Mouse (Mus musculus) Patski (cell line): ENCODE results near the gene Herc6. TPM values are rescaled to one million over a fixed set of nuclear protein-coding genes. Genes with fewer than 3 reads are reported as not detected.
"Not testable (repeated sequence)": the region's sequence is repeated elsewhere in the genome, so short reads cannot be mapped to it uniquely, and the experiment has no call there.

Experiments used
- ATAC-seq: fragments of 100-300 bp; one replicate; pipeline ENCODE4 v1.8.0; 2021
- CTCF ChIA-PET: fragments of 350-600 bp; sonication (Branson Sonifier 250); formaldehyde crosslinking; loops from one replicate; lab custom pipeline; 2022; ENCODE audit warnings: inconsistent platforms; lab: Charles Lee
- POLR2A ChIA-PET: fragments of 350-600 bp; sonication (Branson Sonifier 250); formaldehyde crosslinking; loops from one replicate; lab custom pipeline; 2022; ENCODE audit warnings: antibody characterized with exemption, inconsistent platforms; lab: Charles Lee
- DNase-seq: peaks from one replicate; pipeline ENCODE4 v3.0.0-alpha.2; 2011; ENCODE audit warnings: low read depth, low spot score
- H3K27me3 ChIP-seq: fragments of 371-371 bp; one replicate; pipeline ENCODE4 v1.5.1; 2021
- CTCF ChIP-seq: fragments of 100-300 bp; IDR thresholded peaks from one replicate; pipeline ENCODE4 v1.5.1; 2021
- in situ Hi-C: fragments of 300-500 bp; cut with MboI; formaldehyde crosslinking; loops from 3 replicates; pipeline ENCODE4 v1.11.1; 2018; ENCODE audit warnings: low pct_unique_long_range_greater_than_20kb, mixed read lengths
- polyA plus RNA-seq: library from polyadenylated mRNA; unstranded; gene quantifications from one replicate; pipeline ENCODE4 v1.2.3, GENCODE M21; 2021

The Herc6 gene
- polyA plus RNA-seq, 1 experiment from 2014 or later = 13.5 TPM

DNA sequence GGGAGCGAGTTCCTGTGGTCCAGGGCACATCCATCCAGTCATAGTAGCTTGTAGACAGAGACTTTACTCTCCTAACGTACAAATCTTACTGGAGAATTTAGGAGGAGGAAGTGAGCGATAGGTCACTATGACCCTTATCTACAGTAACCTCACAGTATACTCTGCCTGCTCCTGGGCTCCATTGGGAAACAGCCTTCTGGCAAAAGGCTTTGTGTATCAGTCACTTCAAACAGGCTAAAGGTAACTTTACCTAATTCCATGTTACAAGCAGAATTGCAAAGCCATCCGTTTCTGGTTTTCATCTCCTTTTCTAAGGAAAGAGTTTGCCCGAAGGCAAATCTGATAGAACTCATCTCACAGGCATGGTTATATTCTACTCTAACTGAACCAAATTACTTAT, 42.9 kb upstream of the Herc6 start:
- CTCF ChIA-PET = no interaction called here
- ATAC-seq (no peak), DNase-seq (no peak)
- no peak for TF ChIP-seq CTCF
- POLR2A ChIA-PET = no interaction called here
- no peaks in the 10 kb centered on the region for H3K27me3 ChIP-seq
- in situ Hi-C loops = loop anchor here (10.0 kb wide), 1 partner anchor 613 kb away; the partner anchor contains the start of genes Nt5c3 and Vmn1r4

DNA sequence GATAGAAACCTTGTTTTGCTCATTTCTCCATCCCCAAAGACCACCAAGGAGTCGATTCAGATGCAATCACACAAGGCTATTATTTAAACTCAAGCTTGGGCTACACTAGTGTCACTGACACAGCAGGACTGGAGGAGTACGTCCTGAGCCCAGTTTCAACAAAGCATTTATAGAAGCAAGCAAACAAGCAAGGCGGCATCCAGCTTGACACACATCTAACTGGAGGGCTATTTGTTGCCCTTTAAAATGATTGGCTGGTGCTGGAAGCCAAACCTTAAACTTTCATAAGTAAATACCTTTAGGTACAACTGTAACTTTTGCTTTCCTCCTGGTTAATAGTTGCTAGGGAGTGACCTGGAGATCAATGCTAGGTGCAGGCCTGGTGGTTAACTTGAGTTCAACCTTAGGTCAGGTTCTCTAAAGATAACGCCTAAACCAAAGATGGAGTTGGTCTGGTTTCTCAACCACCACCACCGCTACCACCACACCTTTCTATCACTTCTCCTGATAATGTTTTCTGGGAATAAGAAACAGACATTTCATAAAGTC, 39.8 kb upstream of the Herc6 start:
- ATAC-seq = no peak
- no peak for TF ChIP-seq CTCF
- H3K27me3 ChIP-seq = no peaks in the 10 kb centered on the region
- ChIA-PET POLR2A (no interaction called here), CTCF (no interaction called here)
- DNase-seq = no peak
- in situ Hi-C loops = loop anchor here (10.0 kb wide), 1 partner anchor 736 kb away; no protein-coding TSS in a partner anchor

DNA sequence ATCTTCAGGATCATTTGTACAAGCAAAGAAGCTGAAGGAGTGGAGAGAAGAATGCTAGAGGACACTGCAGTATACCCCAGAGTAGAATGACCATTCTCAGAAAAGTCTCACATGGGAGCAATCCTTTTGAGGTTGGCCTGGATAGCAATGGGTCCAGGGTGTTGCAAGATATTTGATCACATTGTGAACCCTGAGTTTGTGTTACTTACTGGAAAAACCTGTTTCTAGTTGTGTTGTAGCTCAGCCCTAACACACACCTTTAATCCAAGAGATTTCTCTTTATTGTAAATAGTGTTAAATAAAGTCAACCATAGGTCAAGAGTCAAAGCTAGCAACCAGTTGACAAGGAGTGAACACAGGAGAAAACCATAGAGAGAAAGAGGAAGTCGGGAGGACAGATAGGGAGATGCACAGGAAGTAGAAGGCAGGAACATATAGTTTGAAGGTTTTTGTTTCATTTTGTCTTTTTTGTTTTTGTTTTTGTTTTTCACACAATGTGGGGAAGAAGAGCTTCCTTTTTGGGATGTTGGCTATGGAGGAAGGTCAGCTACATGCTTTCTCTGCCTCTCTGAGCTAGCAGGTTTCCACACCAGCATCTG, 39.0 kb upstream of the Herc6 start:
- in situ Hi-C loops = loop anchor here (10.0 kb wide), 1 partner anchor 737 kb away; no protein-coding TSS in a partner anchor
- H3K27me3 ChIP-seq = no peaks in the 10 kb centered on the region
- TF ChIP-seq CTCF = no peak
- ChIA-PET POLR2A (no interaction called here), CTCF (no interaction called here)
- DNase-seq = no peak
- no peak for ATAC-seq

DNA sequence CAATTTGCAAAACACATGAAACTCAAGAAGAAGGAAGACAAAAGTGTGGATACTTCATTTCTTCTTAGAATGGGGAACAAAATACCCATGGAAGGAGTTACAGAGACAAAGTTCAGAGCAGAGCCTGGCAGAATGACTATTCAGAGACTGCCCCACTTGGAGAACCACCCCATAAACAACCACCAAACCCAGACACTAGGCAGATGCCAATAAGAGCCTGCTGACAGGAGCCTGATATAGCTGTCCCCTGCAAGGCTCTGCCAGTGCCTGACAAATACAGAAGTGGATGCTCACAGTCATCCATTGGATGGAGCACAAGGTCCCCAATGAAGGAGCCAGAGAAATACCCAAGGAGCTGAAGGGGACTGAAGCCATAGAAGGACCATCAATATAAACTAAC, 37.2 kb upstream of the Herc6 start:
- in situ Hi-C loops = loop anchor here (10.0 kb wide), 1 partner anchor 739 kb away; no protein-coding TSS in a partner anchor
- ATAC-seq, DNase-seq, CTCF ChIA-PET, POLR2A ChIA-PET, H3K27me3 ChIP-seq: not testable (repeated sequence)

DNA sequence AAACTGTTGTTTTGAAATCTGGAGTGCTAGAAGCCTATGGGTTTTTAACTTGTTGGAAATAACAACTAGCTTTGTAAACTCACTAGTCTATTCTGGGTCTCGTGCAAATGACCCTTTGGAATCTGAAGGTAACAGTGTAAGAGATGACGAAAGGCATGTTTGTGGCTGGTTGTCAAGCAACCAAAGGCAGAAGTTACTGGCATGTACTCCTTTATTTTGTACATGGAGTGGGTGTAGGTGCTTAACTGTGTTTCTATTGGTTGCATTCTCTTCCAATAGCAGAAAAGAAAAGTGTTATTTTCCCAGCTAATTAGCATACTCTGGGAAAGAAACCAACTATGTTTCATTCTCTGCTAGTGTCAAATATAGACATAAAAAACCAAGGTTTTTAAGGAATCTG, 35.9 kb upstream of the Herc6 start:
- DNase-seq = no peak
- in situ Hi-C loops = loop anchor here (10.0 kb wide), 1 partner anchor 740 kb away; no protein-coding TSS in a partner anchor
- CTCF ChIA-PET = no interaction called here
- H3K27me3 ChIP-seq = no peaks in the 10 kb centered on the region
- ATAC-seq = peak; percentile 84
- TF ChIP-seq CTCF = no peak
- POLR2A ChIA-PET = no interaction called here

DNA sequence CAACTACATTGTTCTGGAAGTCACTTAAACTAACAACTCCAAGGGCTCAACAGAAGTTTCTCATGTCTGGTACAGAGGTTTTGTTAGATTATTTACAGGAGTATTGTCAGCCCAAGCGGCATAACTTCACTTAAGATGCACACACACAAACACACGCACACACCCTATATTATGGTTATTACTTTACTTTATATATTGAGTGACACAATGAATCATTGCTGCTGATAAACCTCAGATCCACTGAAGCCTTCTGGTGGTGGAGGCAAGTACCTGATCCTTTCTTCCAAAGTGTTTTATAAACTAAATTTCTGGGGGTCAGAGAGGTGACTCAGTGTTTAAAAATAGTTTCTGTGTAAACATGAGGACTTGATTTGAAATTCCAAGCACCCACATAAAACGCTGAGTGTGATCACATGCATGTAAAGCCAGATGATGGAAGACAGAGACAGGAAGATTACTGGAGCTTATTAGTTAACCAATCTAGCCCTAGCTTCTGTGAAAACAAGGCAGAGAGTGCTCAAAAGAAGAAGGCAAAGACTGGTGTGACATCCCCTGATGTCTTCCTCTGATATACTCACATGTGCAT, 29.5 kb upstream of the Herc6 start:
- ChIA-PET CTCF (interaction anchor here (1.2 kb wide), 1 partner anchor 19 kb away, joined by 3 read pairs; no protein-coding TSS in a partner anchor), POLR2A (interaction anchor here (0.7 kb wide), 1 partner anchor 1807 kb away, joined by 6 read pairs; no protein-coding TSS in a partner anchor)
- ATAC-seq (peak; percentile 87), DNase-seq (peak; percentile 60)
- TF ChIP-seq CTCF = no peak
- H3K27me3 ChIP-seq = no peaks in the 10 kb centered on the region
- in situ Hi-C loops = no loop called here

DNA sequence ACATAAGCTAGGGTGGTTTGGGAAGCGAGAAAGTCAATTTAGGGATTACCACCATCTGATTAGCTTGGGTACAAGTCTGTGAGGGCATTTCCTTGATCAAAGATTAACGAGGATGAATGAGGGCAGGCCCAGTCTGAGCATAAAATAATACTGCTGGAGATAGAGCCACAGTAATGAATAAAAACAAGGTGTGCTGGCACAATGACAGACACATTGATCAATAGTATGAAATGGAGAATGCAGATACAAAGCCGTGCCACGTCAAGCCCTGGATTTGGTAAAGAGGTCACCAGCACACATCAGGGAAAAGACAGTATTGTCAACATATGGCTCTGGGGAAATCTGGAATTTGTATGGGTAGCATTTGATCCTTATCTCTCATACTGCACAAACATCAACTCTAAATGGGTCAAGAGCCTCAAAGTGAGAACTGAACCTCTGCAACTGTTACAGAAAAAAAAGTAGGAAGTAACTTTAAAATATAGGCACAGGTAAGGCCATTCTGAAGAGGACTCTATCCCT, 22.9 kb upstream of the Herc6 start:
- CTCF ChIA-PET = no interaction called here
- H3K27me3 ChIP-seq = no peaks in the 10 kb centered on the region
- POLR2A ChIA-PET = no interaction called here
- DNase-seq (no peak), ATAC-seq (no peak)
- in situ Hi-C loops = no loop called here
- TF ChIP-seq CTCF = no peak

DNA sequence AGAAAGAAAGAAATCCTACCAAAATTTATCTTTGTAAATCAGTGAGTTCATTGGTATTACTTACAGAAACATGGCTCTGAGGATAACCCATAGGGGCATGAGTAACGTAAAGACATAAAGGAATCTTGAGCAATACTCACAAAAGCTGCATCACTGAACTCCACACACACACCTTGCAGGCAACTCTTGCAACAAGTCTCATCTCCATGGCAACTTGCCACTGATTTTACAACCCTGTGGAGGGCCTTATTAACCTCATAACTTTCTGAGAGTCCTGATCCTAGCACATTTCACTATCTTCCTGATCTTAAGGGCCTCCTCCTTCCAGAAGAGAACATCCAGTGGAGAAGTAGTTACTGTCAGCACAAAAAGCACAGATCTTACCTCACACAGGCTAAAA, 17.3 kb upstream of the Herc6 start:
- TF ChIP-seq CTCF = no peak
- no peaks in the 10 kb centered on the region for H3K27me3 ChIP-seq
- ChIA-PET POLR2A (no interaction called here), CTCF (interaction anchor here (0.9 kb wide), 1 partner anchor 10 kb away, joined by 3 read pairs; no protein-coding TSS in a partner anchor)
- in situ Hi-C loops = no loop called here
- ATAC-seq (no peak), DNase-seq (no peak)

DNA sequence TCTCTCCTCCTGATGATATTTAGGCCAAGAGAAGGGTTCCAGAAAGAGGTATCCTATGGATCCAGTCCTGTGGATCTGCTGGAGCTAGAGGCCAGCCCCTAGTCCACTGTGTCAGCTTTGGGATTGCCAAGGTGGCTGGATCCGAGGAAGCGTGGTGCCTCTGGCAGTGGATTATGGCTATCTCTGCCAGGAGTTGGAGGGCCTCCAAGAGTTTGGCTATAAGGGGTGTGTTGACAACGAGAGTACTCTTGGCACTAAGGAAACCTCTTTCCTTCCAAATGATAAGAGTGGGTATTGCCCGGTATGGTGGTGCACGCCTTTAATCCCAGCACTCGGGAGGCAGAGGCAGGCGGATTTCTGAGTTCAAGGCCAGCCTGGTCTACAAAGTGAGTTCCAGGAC, 15.3 kb upstream of the Herc6 start:
- ATAC-seq (no peak), DNase-seq (no peak)
- in situ Hi-C loops = no loop called here
- CTCF ChIA-PET = interaction anchor here (1.4 kb wide), 1 partner anchor 27 kb away, joined by 4 read pairs; no protein-coding TSS in a partner anchor
- no peak for TF ChIP-seq CTCF
- POLR2A ChIA-PET = no interaction called here
- H3K27me3 ChIP-seq = no peaks in the 10 kb centered on the region

DNA sequence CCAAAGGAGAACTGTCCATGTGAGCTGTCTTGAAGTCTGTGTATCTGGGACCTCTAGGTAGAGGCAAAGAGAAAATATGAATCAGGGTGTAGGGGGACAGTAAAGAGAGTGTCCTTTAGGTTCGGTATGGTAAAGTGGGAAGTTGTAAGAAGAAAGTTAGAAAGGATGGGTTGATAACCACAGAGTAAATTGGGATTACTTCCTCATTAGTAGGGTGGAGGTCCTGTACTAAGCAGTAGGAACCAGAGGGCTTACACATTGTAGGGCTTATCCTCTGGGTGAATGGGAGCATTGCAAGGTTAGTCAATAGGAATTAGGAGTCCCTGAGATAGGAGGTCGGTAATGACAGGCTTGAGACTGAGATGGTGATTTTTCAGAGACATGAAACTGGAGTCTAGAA, 13.2 kb upstream of the Herc6 start:
- H3K27me3 ChIP-seq = no peaks in the 10 kb centered on the region
- ATAC-seq = no peak
- CTCF ChIA-PET = no interaction called here
- TF ChIP-seq CTCF = no peak
- in situ Hi-C loops = no loop called here
- no peak for DNase-seq
- POLR2A ChIA-PET = no interaction called here
